Mouse (Mus musculus): ENCODE data around the gene Mapk6. TPM values are rescaled to one million over a fixed set of nuclear protein-coding genes. Genes with fewer than 3 reads are reported as not detected.

The Mapk6 gene
- polyA plus RNA-seq, 1 experiment: 11.5 TPM

DNA sequence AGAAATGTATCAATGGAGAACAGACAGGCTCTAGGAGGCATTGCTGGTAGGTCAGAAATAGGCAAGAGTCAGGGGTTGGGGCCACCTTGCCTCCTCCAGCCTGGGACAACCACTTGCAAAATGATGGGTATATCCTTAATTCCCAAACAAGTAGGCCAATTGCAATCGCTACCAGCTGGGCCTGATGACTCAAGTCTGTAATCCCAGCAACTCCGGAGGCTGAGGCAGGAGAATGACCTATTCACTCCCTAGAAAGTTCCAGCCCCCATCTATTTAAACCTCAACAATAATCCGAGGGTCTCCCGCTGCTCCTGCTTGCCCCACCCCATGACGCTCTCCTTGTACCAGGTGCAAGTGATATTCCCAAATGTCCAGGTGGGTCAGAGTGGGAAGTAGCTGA lies 62.3 kb downstream of the Mapk6 start, which contains the start of gene Bcl2l10:
TSS of gene Bcl2l10 (plus strand) at position 301 of the 400 bp plus-strand sequence.
- no peak within 1 kb of the TSS for H3K4me3 ChIP-seq (ENCODE audit: insufficient read depth, low read depth, low read length)
- no peak for DNase-seq
- H3K27me3 ChIP-seq (replicated peaks; ENCODE audit: control insufficient read depth, insufficient read depth, low read length): no peaks in the 10 kb centered on the region
- TF ChIP-seq CTCF (conservative IDR thresholded peaks at IDR 0.05; ENCODE audit: insufficient read depth, insufficient read length, low read depth, low read length) (no peak), POLR2A (IDR thresholded peaks at IDR 0.05; ENCODE audit: low read depth, low read length) (no peak)
- H3K27ac ChIP-seq (ENCODE audit: insufficient read depth, low read depth, low read length): no peak within 1 kb of the TSS
- H3K36me3 ChIP-seq (ENCODE audit: control insufficient read depth, insufficient read depth, low read length): no peaks in the 10 kb centered on the region
- 92% methylated on average over 5 of the region's 5 CpGs for WGBS
- H3K4me1 ChIP-seq (ENCODE audit: control insufficient read depth, insufficient read depth, low read length): no peaks in the 10 kb centered on the region

DNA sequence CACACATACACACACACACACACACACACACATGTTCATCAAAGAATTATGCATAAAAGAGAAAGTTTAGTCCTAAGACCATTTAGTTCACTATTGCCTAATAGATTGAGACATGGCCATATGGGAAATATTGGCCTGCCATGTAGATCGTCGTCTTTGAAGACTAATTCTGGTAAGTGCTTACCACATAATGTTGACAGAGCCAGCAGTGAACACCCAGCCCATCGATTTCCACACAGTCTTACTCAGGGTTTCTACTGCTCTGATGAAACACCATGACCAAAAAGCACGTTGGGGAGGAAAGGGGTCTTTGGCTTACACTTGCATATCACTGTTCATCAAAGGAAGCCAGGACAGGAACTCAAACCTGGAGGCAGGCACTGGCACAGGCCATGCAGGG lies 67.4 kb downstream of the Mapk6 start:
- Histone ChIP-seq H3K27me3 (replicated peaks; ENCODE audit: control insufficient read depth, insufficient read depth, low read length) (no peaks in the 10 kb centered on the region), H3K36me3 (ENCODE audit: control insufficient read depth, insufficient read depth, low read length) (no peaks in the 10 kb centered on the region; the same call in 1 of the 2 replicates), H3K4me1 (ENCODE audit: control insufficient read depth, insufficient read depth, low read length) (no peaks in the 10 kb centered on the region), H3K4me3 (ENCODE audit: insufficient read depth, low read depth, low read length) (no peak overlapping the region), H3K27ac (ENCODE audit: insufficient read depth, low read depth, low read length) (no peak overlapping the region)
- WGBS: 84% methylated on average over 4 of the region's 4 CpGs
- DNase-seq: no peak
- TF ChIP-seq CTCF (conservative IDR thresholded peaks at IDR 0.05; ENCODE audit: insufficient read depth, insufficient read length, low read depth, low read length) (no peak), POLR2A (IDR thresholded peaks at IDR 0.05; ENCODE audit: low read depth, low read length) (no peak)

DNA sequence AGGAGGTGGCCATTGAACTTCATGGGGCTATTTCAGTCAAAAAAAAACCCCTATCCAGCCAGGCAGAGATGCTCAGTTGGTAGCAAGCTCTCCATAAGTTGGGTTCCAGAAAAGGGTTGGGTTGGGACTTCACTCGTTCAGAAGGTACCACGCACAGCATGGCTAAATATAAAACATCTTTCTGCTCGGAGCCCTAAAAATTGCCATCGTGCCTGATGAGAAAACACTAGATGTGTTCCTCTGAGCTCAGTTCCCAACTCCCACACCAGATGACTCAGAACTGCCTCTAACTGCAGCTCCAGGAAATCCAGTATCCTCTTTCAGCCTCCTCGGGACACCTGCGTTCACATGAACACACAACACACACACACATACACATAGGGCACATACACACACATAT lies 71.8 kb downstream of the Mapk6 start:
- 85% methylated on average over 6 of the region's 6 CpGs for WGBS
- no peak for DNase-seq
- Histone ChIP-seq H3K4me3 (ENCODE audit: insufficient read depth, low read depth, low read length) (no peak overlapping the region), H3K27me3 (replicated peaks; ENCODE audit: control insufficient read depth, insufficient read depth, low read length) (no peaks in the 10 kb centered on the region), H3K4me1 (ENCODE audit: control insufficient read depth, insufficient read depth, low read length) (no peaks in the 10 kb centered on the region), H3K36me3 (ENCODE audit: control insufficient read depth, insufficient read depth, low read length) (no peaks in the 10 kb centered on the region; the same call in 1 of the 2 replicates), H3K27ac (ENCODE audit: insufficient read depth, low read depth, low read length) (no peak overlapping the region)
- TF ChIP-seq POLR2A (IDR thresholded peaks at IDR 0.05; ENCODE audit: low read depth, low read length) (no peak), CTCF (conservative IDR thresholded peaks at IDR 0.05; ENCODE audit: insufficient read depth, insufficient read length, low read depth, low read length) (no peak)

DNA sequence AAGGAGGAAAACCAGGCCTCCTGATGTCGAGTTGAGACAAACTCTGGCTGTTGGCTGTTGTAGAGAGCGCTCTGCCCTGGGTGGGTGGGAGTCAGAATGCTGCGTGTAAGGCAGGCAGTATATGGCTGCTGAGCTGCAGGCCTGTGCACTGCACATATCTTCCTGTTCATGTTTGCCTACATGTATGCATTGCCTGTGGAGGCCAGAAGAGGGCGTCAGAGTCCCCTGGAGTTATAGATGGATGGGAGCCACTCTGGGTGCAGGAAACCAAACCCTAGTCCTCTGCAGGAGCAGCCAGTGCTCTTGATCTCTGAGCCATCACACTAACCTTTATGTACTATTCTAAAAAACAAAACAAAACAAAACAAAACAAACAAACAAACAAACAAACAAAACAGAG lies 75.4 kb downstream of the Mapk6 start:
- Histone ChIP-seq H3K27ac (ENCODE audit: insufficient read depth, low read depth, low read length) (no peak overlapping the region), H3K27me3 (replicated peaks; ENCODE audit: control insufficient read depth, insufficient read depth, low read length) (no peaks in the 10 kb centered on the region), H3K36me3 (ENCODE audit: control insufficient read depth, insufficient read depth, low read length) (no peaks in the 10 kb centered on the region; the same call in 1 of the 2 replicates), H3K4me3 (ENCODE audit: insufficient read depth, low read depth, low read length) (no peak overlapping the region), H3K4me1 (ENCODE audit: control insufficient read depth, insufficient read depth, low read length) (no peaks in the 10 kb centered on the region)
- DNase-seq: no peak
- no peak for TF ChIP-seq CTCF (conservative IDR thresholded peaks at IDR 0.05; ENCODE audit: insufficient read depth, insufficient read length, low read depth, low read length)
- TF ChIP-seq POLR2A (IDR thresholded peaks at IDR 0.05; ENCODE audit: low read depth, low read length): no peak
- WGBS: 81% methylated on average over 4 of the region's 4 CpGs

DNA sequence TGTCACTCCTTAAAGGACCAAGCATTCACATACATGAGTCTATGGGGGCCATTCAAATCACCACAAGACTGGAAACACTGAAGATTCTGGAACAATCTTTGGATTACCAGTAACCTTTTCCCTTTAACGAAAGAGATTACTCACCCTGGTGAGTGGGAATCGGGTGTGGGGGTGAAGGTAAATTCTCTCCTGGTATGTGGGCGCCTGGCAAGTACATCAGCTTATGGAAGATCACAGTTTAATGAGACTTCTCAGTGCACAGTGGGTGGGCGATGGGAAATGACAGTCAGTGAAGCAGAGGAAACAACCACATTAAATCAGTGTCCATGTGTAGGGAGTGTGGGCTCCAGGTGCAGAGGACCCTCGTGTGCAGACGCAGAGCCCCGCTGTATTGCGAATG lies 79.0 kb downstream of the Mapk6 start:
- no peaks in the 10 kb centered on the region for H3K4me1 ChIP-seq (ENCODE audit: control insufficient read depth, insufficient read depth, low read length)
- 85% methylated on average over 8 of the region's 8 CpGs for WGBS
- DNase-seq: no peak
- no peak overlapping the region for H3K4me3 ChIP-seq (ENCODE audit: insufficient read depth, low read depth, low read length)
- H3K27ac ChIP-seq (ENCODE audit: insufficient read depth, low read depth, low read length): no peak overlapping the region
- H3K27me3 ChIP-seq (replicated peaks; ENCODE audit: control insufficient read depth, insufficient read depth, low read length): no peaks in the 10 kb centered on the region
- TF ChIP-seq CTCF (conservative IDR thresholded peaks at IDR 0.05; ENCODE audit: insufficient read depth, insufficient read length, low read depth, low read length) (no peak), POLR2A (IDR thresholded peaks at IDR 0.05; ENCODE audit: low read depth, low read length) (no peak)
- no peaks in the 10 kb centered on the region for H3K36me3 ChIP-seq (ENCODE audit: control insufficient read depth, insufficient read depth, low read length)

DNA sequence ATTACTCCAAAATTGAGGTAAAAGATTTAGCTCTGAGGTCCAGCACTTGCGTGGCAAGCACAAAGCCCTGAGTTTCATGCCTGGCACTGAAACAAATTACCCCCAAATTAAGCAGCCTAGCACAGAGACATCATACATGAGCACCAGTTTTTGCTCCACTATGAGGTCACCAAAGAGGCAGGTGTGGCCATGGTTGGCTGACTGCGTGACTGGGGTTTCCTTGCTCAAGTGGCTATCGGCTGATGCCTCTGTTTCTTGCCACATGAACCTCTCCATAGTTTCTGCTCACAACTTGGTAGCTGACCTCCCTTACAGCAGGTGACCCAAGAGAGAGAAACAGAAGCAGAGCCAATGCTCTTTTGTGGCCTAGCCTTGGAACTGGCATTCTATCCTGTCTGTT lies 81.8 kb downstream of the Mapk6 start:
- Histone ChIP-seq H3K36me3 (ENCODE audit: control insufficient read depth, insufficient read depth, low read length) (no peaks in the 10 kb centered on the region), H3K4me1 (ENCODE audit: control insufficient read depth, insufficient read depth, low read length) (no peaks in the 10 kb centered on the region), H3K27ac (ENCODE audit: insufficient read depth, low read depth, low read length) (no peak overlapping the region), H3K27me3 (replicated peaks; ENCODE audit: control insufficient read depth, insufficient read depth, low read length) (no peaks in the 10 kb centered on the region), H3K4me3 (ENCODE audit: insufficient read depth, low read depth, low read length) (no peak overlapping the region)
- TF ChIP-seq POLR2A (IDR thresholded peaks at IDR 0.05; ENCODE audit: low read depth, low read length) (no peak), CTCF (conservative IDR thresholded peaks at IDR 0.05; ENCODE audit: insufficient read depth, insufficient read length, low read depth, low read length) (no peak)
- no peak for DNase-seq
- 89% methylated on average over 3 of the region's 3 CpGs for WGBS

DNA sequence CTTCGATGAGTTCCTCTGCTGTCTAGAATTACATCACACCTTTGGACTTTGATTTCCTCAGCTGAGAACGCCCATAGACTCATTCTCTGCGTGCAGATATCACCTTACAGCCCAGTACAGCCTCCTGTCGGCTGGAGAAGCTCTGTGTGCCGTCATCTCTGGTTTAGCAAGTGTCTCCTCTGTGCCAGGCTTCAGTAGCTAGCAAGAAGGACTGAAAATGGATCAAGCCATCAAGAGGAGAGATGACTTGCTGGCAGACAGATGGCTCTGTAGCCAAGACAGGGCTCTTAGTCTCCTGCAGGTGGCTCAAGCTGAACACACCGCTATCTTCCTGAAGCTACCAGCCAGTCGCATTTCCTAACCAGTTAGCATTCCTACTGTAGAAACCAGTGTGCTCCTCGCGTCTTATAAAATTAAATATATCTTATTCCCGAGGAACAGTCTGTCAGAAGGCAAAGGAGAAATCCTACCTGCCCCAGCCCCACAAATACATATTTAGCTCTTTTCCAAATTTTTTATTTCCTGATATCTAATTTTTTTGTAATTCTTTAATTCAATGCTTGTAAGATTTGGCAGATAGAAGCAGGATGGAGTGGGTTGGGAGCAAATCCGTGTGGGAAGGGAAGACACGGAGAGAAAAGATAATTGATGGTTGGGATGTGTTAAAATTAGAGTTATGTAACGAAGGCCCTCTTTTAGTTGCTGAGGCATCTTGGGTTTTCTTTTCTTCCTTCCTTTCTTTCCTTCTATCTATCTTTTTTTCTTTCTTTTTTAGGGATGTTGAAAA lies 87.5 kb downstream of the Mapk6 start:
- DNase-seq: peak; percentile 21
- no peaks in the 10 kb centered on the region for H3K36me3 ChIP-seq (ENCODE audit: control insufficient read depth, insufficient read depth, low read length)
- H3K27me3 ChIP-seq (replicated peaks; ENCODE audit: control insufficient read depth, insufficient read depth, low read length): no peaks in the 10 kb centered on the region
- no peak overlapping the region for H3K27ac ChIP-seq (ENCODE audit: insufficient read depth, low read depth, low read length)
- TF ChIP-seq CTCF (conservative IDR thresholded peaks at IDR 0.05; ENCODE audit: insufficient read depth, insufficient read length, low read depth, low read length) (no peak), POLR2A (IDR thresholded peaks at IDR 0.05; ENCODE audit: low read depth, low read length) (no peak)
- no peaks in the 10 kb centered on the region for H3K4me1 ChIP-seq (ENCODE audit: control insufficient read depth, insufficient read depth, low read length)
- no peak overlapping the region for H3K4me3 ChIP-seq (ENCODE audit: insufficient read depth, low read depth, low read length)
- 60% methylated on average over 13 of the region's 13 CpGs for WGBS
